Mouse (Mus musculus): ENCODE measurements around the gene Cask. TPM values are rescaled to one million over a fixed set of nuclear protein-coding genes. Genes with fewer than 3 reads are reported as not detected.

Gene Cask
- polyA plus RNA-seq, 1 experiment from 2014 or later, result 27.3 TPM

DNA sequence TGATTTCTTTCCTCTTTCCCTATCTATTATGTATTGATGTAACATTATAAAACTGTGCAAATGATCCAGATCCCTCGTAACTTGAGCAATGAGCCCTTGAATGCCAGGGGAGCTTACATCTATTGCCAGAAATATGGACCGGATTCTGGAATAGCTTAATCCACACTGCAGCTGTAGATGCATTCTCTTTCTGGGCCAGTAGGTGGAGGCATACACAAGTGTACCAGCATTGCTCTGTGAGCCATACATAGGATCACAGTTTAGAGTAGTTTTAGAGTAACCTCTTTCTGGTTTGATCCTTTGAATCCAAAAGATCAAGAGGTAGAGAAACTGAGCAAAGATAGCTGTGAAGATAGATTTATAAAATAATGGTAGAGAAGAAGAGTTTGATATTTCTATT, 141.0 kb downstream of the Cask start:
- Histone ChIP-seq H3K4me3 (ENCODE audit: low read depth, low read length) (no peak overlapping the region), H3K9me3 (ENCODE audit: control insufficient read depth, low read depth, low read length) (no peaks in the 10 kb centered on the region), H3K36me3 (ENCODE audit: control insufficient read depth, insufficient read depth, low read length) (no peaks in the 10 kb centered on the region), H3K9ac (replicated peaks; ENCODE audit: low read depth, low read length) (no peak overlapping the region), H3K27ac (ENCODE audit: low read length) (no peak overlapping the region), H3K4me2 (replicated peaks; ENCODE audit: low read depth, low read length) (no peak overlapping the region), H3K27me3 (ENCODE audit: control insufficient read depth, insufficient read depth, low read length) (no peaks in the 10 kb centered on the region), H3K4me1 (ENCODE audit: control insufficient read depth, insufficient read depth, low read length) (no peaks in the 10 kb centered on the region)
- 43% methylated on average over 2 of the region's 2 CpGs for WGBS
- no peak for ATAC-seq (ENCODE audit: insufficient number of reproducible peaks, insufficient read depth, low FRiP score, low read depth)

GRCm38 (mm10) chrX:13705051-13705450, 146.1 kb downstream of the Cask start:
- no peak overlapping the region for H3K27ac ChIP-seq (ENCODE audit: low read length)
- no peaks in the 10 kb centered on the region for H3K27me3 ChIP-seq (ENCODE audit: control insufficient read depth, insufficient read depth, low read length)
- H3K4me3 ChIP-seq (ENCODE audit: low read depth, low read length), result no peak overlapping the region
- no peak overlapping the region for H3K9ac ChIP-seq (replicated peaks; ENCODE audit: low read depth, low read length)
- no peak overlapping the region for H3K4me2 ChIP-seq (replicated peaks; ENCODE audit: low read depth, low read length)
- 29% methylated on average over 2 of the region's 2 CpGs for WGBS
- no peak for ATAC-seq (ENCODE audit: insufficient number of reproducible peaks, insufficient read depth, low FRiP score, low read depth)
- no peaks in the 10 kb centered on the region for H3K4me1 ChIP-seq (ENCODE audit: control insufficient read depth, insufficient read depth, low read length)
- no peaks in the 10 kb centered on the region for H3K9me3 ChIP-seq (ENCODE audit: control insufficient read depth, low read depth, low read length)
- H3K36me3 ChIP-seq (ENCODE audit: control insufficient read depth, insufficient read depth, low read length), result no peaks in the 10 kb centered on the region

DNA sequence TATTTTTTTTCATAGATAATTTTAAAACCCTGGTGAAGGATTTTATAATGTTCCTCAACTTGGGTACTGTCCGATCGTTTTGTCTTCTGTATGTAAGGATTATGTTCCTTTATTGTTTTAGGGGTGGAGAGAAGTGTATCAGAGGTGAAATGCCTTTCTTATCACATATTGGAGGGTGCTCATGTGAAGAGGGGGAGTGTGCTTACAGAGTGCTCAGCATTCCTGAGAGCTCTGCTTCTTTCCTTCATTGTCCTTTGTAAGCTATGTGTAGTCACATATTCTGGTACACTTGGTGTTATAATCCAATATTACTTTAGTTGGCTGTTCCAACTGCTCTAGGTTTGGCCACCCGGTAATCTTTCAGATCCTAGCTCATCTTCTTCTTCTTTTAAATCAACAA, 150.5 kb downstream of the Cask start:
- H3K9me3 ChIP-seq (ENCODE audit: control insufficient read depth, low read depth, low read length), result no peaks in the 10 kb centered on the region
- H3K27ac ChIP-seq (ENCODE audit: low read length), result no peak overlapping the region
- 83% methylated on average over 3 of the region's 3 CpGs for WGBS
- H3K4me2 ChIP-seq (replicated peaks; ENCODE audit: low read depth, low read length), result no peak overlapping the region
- H3K4me3 ChIP-seq (ENCODE audit: low read depth, low read length), result no peak overlapping the region
- H3K9ac ChIP-seq (replicated peaks; ENCODE audit: low read depth, low read length), result no peak overlapping the region
- ATAC-seq (ENCODE audit: insufficient number of reproducible peaks, insufficient read depth, low FRiP score, low read depth), result no peak
- no peaks in the 10 kb centered on the region for H3K27me3 ChIP-seq (ENCODE audit: control insufficient read depth, insufficient read depth, low read length)
- no peaks in the 10 kb centered on the region for H3K36me3 ChIP-seq (ENCODE audit: control insufficient read depth, insufficient read depth, low read length)
- H3K4me1 ChIP-seq (ENCODE audit: control insufficient read depth, insufficient read depth, low read length), result no peaks in the 10 kb centered on the region

DNA sequence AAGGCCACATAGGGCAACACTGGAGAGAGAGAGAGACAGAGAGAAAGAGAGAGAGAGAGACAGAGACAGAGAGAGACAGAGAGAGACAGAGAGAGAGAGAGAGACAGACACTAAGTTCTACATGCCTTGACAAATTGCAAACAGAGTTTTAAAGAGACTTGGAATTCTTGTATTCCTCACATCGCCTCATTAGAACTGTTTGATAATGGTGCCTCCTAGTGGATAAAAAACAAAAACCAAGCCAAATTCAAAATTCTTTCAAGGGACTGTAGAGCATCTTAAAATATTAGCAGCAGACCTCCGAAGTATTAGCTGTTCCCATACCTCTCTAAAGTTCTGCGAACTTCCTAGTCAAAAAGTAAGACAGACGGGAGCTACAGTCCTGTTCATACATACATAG, 159.3 kb downstream of the Cask start:
- Histone ChIP-seq H3K4me1 (ENCODE audit: control insufficient read depth, insufficient read depth, low read length) (no peaks in the 10 kb centered on the region), H3K36me3 (ENCODE audit: control insufficient read depth, insufficient read depth, low read length) (no peaks in the 10 kb centered on the region), H3K27me3 (ENCODE audit: control insufficient read depth, insufficient read depth, low read length) (no peaks in the 10 kb centered on the region), H3K9me3 (ENCODE audit: control insufficient read depth, low read depth, low read length) (no peaks in the 10 kb centered on the region), H3K4me3 (ENCODE audit: low read depth, low read length) (no peak overlapping the region), H3K27ac (ENCODE audit: low read length) (no peak overlapping the region), H3K4me2 (replicated peaks; ENCODE audit: low read depth, low read length) (no peak overlapping the region), H3K9ac (replicated peaks; ENCODE audit: low read depth, low read length) (no peak overlapping the region)
- WGBS, result 86% methylated on average over 4 of the region's 4 CpGs
- no peak for ATAC-seq (ENCODE audit: insufficient number of reproducible peaks, insufficient read depth, low FRiP score, low read depth)

DNA sequence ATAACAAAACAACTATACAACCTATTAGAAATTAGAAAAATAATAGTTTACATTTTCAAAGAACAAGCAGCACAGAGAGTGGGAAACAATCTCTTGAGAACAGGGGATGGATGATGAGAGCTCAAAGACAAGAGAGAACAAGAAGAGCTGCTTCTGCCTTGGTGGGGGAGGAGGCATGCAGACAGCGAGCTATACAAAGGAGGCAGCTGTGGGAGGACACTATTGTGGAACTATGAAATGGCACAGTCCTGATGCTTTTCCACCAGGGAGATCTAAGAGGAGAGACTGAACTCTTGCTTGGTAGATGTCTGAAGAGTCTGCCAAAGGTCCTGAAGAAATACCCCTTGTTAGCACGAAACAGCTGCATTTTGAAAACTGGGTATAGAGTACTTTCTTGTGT, 162.8 kb downstream of the Cask start:
- H3K4me3 ChIP-seq (ENCODE audit: low read depth, low read length), result no peak overlapping the region
- no peak for ATAC-seq (ENCODE audit: insufficient number of reproducible peaks, insufficient read depth, low FRiP score, low read depth)
- H3K9me3 ChIP-seq (ENCODE audit: control insufficient read depth, low read depth, low read length), result no peaks in the 10 kb centered on the region
- H3K4me1 ChIP-seq (ENCODE audit: control insufficient read depth, insufficient read depth, low read length), result no peaks in the 10 kb centered on the region
- no peaks in the 10 kb centered on the region for H3K36me3 ChIP-seq (ENCODE audit: control insufficient read depth, insufficient read depth, low read length)
- H3K4me2 ChIP-seq (replicated peaks; ENCODE audit: low read depth, low read length), result no peak overlapping the region
- WGBS, result 63% methylated on average over 2 of the region's 2 CpGs
- H3K27me3 ChIP-seq (ENCODE audit: control insufficient read depth, insufficient read depth, low read length), result no peaks in the 10 kb centered on the region
- H3K9ac ChIP-seq (replicated peaks; ENCODE audit: low read depth, low read length), result no peak overlapping the region
- H3K27ac ChIP-seq (ENCODE audit: low read length), result no peak overlapping the region

DNA sequence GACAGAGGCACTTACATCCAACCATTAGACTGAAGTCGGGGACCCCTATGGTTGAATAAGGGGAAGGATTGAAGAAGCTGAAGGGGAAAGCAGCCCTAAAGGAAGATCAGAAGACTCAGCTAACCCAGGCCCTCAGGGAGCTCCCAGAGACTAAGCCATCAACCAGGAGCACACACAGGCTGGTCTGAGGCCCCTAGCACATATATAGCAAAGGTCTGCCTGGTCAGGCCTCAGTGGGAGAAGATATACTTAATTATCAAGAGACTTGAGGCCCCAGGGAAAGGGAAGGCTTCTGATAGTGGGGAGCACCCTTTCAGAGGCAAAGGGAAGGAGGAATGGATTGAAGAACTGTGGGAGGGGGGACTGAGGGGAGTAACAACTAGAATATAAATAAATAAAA, 164.6 kb downstream of the Cask start:
- H3K9ac ChIP-seq (replicated peaks; ENCODE audit: low read depth, low read length), result no peak overlapping the region
- no peaks in the 10 kb centered on the region for H3K36me3 ChIP-seq (ENCODE audit: control insufficient read depth, insufficient read depth, low read length)
- no peak overlapping the region for H3K4me3 ChIP-seq (ENCODE audit: low read depth, low read length)
- no peak overlapping the region for H3K27ac ChIP-seq (ENCODE audit: low read length)
- H3K4me1 ChIP-seq (ENCODE audit: control insufficient read depth, insufficient read depth, low read length), result no peaks in the 10 kb centered on the region
- ATAC-seq (ENCODE audit: insufficient number of reproducible peaks, insufficient read depth, low FRiP score, low read depth), result no peak
- H3K27me3 ChIP-seq (ENCODE audit: control insufficient read depth, insufficient read depth, low read length), result no peaks in the 10 kb centered on the region
- whole genome bisulfite sequencing, result 77% methylated on average over 1 of the region's 1 CpGs
- H3K4me2 ChIP-seq (replicated peaks; ENCODE audit: low read depth, low read length), result no peak overlapping the region
- no peaks in the 10 kb centered on the region for H3K9me3 ChIP-seq (ENCODE audit: control insufficient read depth, low read depth, low read length)

- no peaks in the 10 kb centered on the region for H3K27me3 ChIP-seq (ENCODE audit: control insufficient read depth, insufficient read depth, low read length)
- H3K36me3 ChIP-seq (ENCODE audit: control insufficient read depth, insufficient read depth, low read length), result no peaks in the 10 kb centered on the region
- no peak for ATAC-seq (ENCODE audit: insufficient number of reproducible peaks, insufficient read depth, low FRiP score, low read depth)
- no peak overlapping the region for H3K4me3 ChIP-seq (ENCODE audit: low read depth, low read length)
- 88% methylated on average over 3 of the region's 3 CpGs for WGBS
- no peaks in the 10 kb centered on the region for H3K4me1 ChIP-seq (ENCODE audit: control insufficient read depth, insufficient read depth, low read length)
- no peak overlapping the region for H3K27ac ChIP-seq (ENCODE audit: low read length)
- no peak overlapping the region for H3K9ac ChIP-seq (replicated peaks; ENCODE audit: low read depth, low read length)
- no peak overlapping the region for H3K4me2 ChIP-seq (replicated peaks; ENCODE audit: low read depth, low read length)
- no peaks in the 10 kb centered on the region for H3K9me3 ChIP-seq (ENCODE audit: control insufficient read depth, low read depth, low read length)
Measured at GRCm38 (mm10) chrX:13681748-13682147, 169.4 kb downstream of the Cask start.

DNA sequence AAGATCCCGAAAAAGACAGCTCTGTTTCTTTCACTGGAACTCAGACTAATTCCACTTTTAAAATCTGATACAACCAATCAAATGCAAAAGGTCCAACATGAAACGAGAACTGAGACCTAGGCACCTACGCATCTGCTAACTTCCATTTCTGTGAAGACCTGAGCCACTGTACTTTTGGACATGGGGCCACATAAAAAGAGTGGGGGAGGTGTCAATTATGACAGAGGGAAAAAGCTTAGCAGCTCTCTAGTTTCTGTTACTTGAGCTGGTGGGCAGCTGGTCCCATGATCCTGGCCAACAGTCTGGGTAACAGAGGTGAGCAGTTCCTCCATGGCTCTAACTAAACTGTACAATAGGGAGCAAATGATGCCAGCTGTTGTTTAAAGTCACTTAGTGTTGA, 178.2 kb downstream of the Cask start:
- Histone ChIP-seq H3K4me3 (ENCODE audit: low read depth, low read length) (no peak overlapping the region), H3K27me3 (ENCODE audit: control insufficient read depth, insufficient read depth, low read length) (no peaks in the 10 kb centered on the region), H3K9ac (replicated peaks; ENCODE audit: low read depth, low read length) (no peak overlapping the region), H3K4me2 (replicated peaks; ENCODE audit: low read depth, low read length) (no peak overlapping the region), H3K4me1 (ENCODE audit: control insufficient read depth, insufficient read depth, low read length) (no peaks in the 10 kb centered on the region), H3K27ac (ENCODE audit: low read length) (no peak overlapping the region), H3K9me3 (ENCODE audit: control insufficient read depth, low read depth, low read length) (no peaks in the 10 kb centered on the region), H3K36me3 (ENCODE audit: control insufficient read depth, insufficient read depth, low read length) (no peaks in the 10 kb centered on the region)
- no peak for ATAC-seq (ENCODE audit: insufficient number of reproducible peaks, insufficient read depth, low FRiP score, low read depth)
- 86% methylated on average over 3 of the region's 3 CpGs for WGBS

DNA sequence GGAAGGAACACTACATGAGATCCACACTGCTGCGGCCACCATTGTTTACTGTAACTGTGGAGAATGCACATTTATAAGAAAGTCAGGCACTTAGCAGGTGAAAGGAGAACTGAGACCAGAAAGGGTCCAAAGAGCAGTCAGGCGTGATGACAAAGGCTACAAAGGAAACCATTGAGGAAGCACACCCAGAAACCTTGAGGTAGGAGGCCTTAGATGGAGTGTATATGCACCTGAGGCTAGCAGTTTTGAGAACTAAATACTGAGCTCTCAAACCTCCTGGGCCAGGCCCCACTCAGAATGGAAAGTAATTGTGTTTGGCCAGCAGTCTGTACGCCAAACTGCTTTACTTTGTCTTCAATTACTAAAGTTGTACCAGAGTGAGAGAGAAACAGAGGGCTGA, 180.8 kb downstream of the Cask start:
- no peak for ATAC-seq (ENCODE audit: insufficient number of reproducible peaks, insufficient read depth, low FRiP score, low read depth)
- H3K4me1 ChIP-seq (ENCODE audit: control insufficient read depth, insufficient read depth, low read length), result no peaks in the 10 kb centered on the region
- WGBS, result 74% methylated on average over 3 of the region's 3 CpGs
- no peak overlapping the region for H3K4me3 ChIP-seq (ENCODE audit: low read depth, low read length)
- H3K27me3 ChIP-seq (ENCODE audit: control insufficient read depth, insufficient read depth, low read length), result no peaks in the 10 kb centered on the region
- no peaks in the 10 kb centered on the region for H3K36me3 ChIP-seq (ENCODE audit: control insufficient read depth, insufficient read depth, low read length)
- H3K9ac ChIP-seq (replicated peaks; ENCODE audit: low read depth, low read length), result no peak overlapping the region
- no peak overlapping the region for H3K27ac ChIP-seq (ENCODE audit: low read length)
- no peak overlapping the region for H3K4me2 ChIP-seq (replicated peaks; ENCODE audit: low read depth, low read length)
- H3K9me3 ChIP-seq (ENCODE audit: control insufficient read depth, low read depth, low read length), result no peaks in the 10 kb centered on the region
